Mouse (Mus musculus) cerebellum, adult 2 months (tissue): ENCODE results near the gene Kcnh2. TPM values are rescaled to one million over a fixed set of nuclear protein-coding genes. Genes with fewer than 3 reads are reported as not detected.

Experiments
- DNase-seq, 2 experiments: peaks; one replicate each; pipeline ENCODE4 v3.0.0; 2021
- H3K27ac ChIP-seq: fragments of 200-500 bp; 2 replicates; pipeline ENCODE4 v1.5.1; 2012; ENCODE audit warnings: low read length, control low read depth, inconsistent platforms; ENCODE audit not compliant: insufficient read depth
- H3K27me3 ChIP-seq: fragments of 200-500 bp; 2 replicates; pipeline ENCODE4 v1.6.1; 2012; ENCODE audit warnings: inconsistent platforms, mild to moderate bottlenecking, low read length, moderate library complexity; ENCODE audit not compliant: control insufficient read depth, insufficient read depth
- H3K4me1 ChIP-seq: fragments of 200-500 bp; 2 replicates; pipeline ENCODE4 v1.6.1; 2011; ENCODE audit warnings: low read length; ENCODE audit not compliant: control insufficient read depth, insufficient read depth
- H3K4me3 ChIP-seq: fragments of 200-500 bp; replicated peaks from 2 replicates; pipeline ENCODE3; 2011; ENCODE audit warnings: mild to moderate bottlenecking, low read depth, low read length, control low read depth; ENCODE audit not compliant: insufficient read depth
- CTCF ChIP-seq: fragments of 200-500 bp; IDR thresholded peaks from 2 replicates; pipeline ENCODE4 v1.5.1; 2011; ENCODE audit warnings: low read depth, mild to moderate bottlenecking, control low read depth, low read length, moderate library complexity, borderline replicate concordance; ENCODE audit not compliant: insufficient read depth
- POLR2A ChIP-seq: fragments of 200-500 bp; IDR thresholded peaks from 2 replicates; pipeline ENCODE4 v1.6.1; 2011; ENCODE audit warnings: low read length, control low read depth, borderline replicate concordance; ENCODE audit not compliant: insufficient read depth
- WGBS: fragments of 180-500 bp; shearing (Covaris S2); methylation state at CpG from one replicate; pipeline ENCODE4 v1.1.7; 2018; 5-methylcytosine and 5-hydroxymethylcytosine counted together
- polyA plus RNA-seq: library from polyadenylated mRNA; depleted of rRNA; stranded (reverse); fragments of >200 nt; gene quantifications from 2 replicates; pipeline ENCODE4 v1.2.3, GENCODE M21; 2012; rRNA removed

Gene Kcnh2
- polyA plus RNA-seq, 1 experiment: 85.2 TPM

DNA sequence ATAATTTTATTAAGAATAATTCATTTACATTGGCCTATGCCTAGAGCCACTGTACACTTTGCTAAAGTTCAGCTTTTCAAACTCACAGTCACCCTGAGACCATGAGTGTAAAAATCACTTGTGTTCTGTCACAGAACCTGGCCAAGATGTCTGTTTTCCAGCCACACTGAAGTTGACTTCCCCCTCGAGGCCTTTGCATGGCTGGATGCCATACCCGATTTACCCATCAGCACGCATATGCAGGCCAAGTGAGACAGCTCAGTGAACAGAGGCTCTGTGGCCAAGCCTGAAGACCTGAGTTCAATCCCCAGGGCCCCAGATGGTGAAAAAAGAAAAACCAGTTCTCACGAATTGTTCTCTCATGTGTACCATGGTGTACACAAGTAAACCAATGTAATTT, 80.5 kb downstream of the Kcnh2 start:
- TF ChIP-seq POLR2A: no peak
- TF ChIP-seq CTCF: no peak
- DNase-seq: no peak
- Histone ChIP-seq H3K27me3 (no peaks in the 10 kb centered on the region), H3K4me3 (no peak overlapping the region), H3K27ac (no peak overlapping the region), H3K4me1 (no peaks in the 10 kb centered on the region; the same call in 1 of the 2 replicates)
- WGBS: 40% methylated on average over 4 of the region's 4 CpGs

Other genes with a start within 250 kb of the Kcnh2 start
- gene Nupl2, start 186.6 kb downstream of the Kcnh2 start, polyA plus RNA-seq: 9.8 and 10.9 TPM in 2 replicates
- gene Nos3, start 13.2 kb upstream of the Kcnh2 start, polyA plus RNA-seq: 7.5 and 8.6 TPM in 2 replicates
- 4.1 and 4.4 TPM in 2 replicates for gene Atg9b, start 40.5 kb upstream of the Kcnh2 start, polyA plus RNA-seq
- gene Abcb8, start 42.1 kb upstream of the Kcnh2 start, polyA plus RNA-seq: 51.8 and 53.5 TPM in 2 replicates
- gene Asic3, start 61.8 kb upstream of the Kcnh2 start, polyA plus RNA-seq: 0.74 and 0.87 TPM in 2 replicates
- 221 and 222 TPM in 2 replicates for gene Cdk5, start 71.9 kb upstream of the Kcnh2 start, polyA plus RNA-seq
- 81.3 and 88.0 TPM in 2 replicates for gene Slc4a2, start 72.2 kb upstream of the Kcnh2 start, polyA plus RNA-seq
- gene Fastk, start 93.7 kb upstream of the Kcnh2 start, polyA plus RNA-seq: 246 and 265 TPM in 2 replicates
- 60.6 and 61.1 TPM in 2 replicates for gene Tmub1, start 96.2 kb upstream of the Kcnh2 start, polyA plus RNA-seq
- 402 and 421 TPM in 2 replicates for gene Agap3, start 100.6 kb upstream of the Kcnh2 start, polyA plus RNA-seq
- gene Gbx1, start 175.6 kb upstream of the Kcnh2 start, polyA plus RNA-seq: 0.38 and 0.44 TPM in 2 replicates
- gene Asb10, start 189.4 kb upstream of the Kcnh2 start, polyA plus RNA-seq: 0.18 and 0.21 TPM in 2 replicates
- gene 4931409K22Rik, start 205.2 kb upstream of the Kcnh2 start, polyA plus RNA-seq: not detected in 2 replicates
- 101 TPM in 2 replicates for gene Abcf2, start 225.9 kb upstream of the Kcnh2 start, polyA plus RNA-seq
- 46.3 and 48.9 TPM in 2 replicates for gene Chpf2, start 235.1 kb upstream of the Kcnh2 start, polyA plus RNA-seq